Mouse (Mus musculus) limb, embryonic 11.5 days (tissue): ENCODE measurements around the gene A630023A22Rik. TPM values are rescaled to one million over a fixed set of nuclear protein-coding genes. Genes with fewer than 3 reads are reported as not detected.

Experiments used
- ATAC-seq: fragments of 200-750 bp; cut with Nextera tagmentation; 2 replicates; pipeline ENCODE4 v1.8.0; 2017; ENCODE audit warnings: low read depth; ENCODE audit not compliant: insufficient number of reproducible peaks, low FRiP score, low TSS enrichment
- DNase-seq: peaks from one replicate; pipeline ENCODE4 v3.0.0-alpha.2; 2015; ENCODE audit warnings: low spot score
- H3K27ac ChIP-seq: fragments of 300-500 bp; sonication (generic); replicated peaks from 2 replicates; pipeline ENCODE4 v1.5.1; 2014; ENCODE audit warnings: low read depth, mild to moderate bottlenecking, low read length
- H3K27me3 ChIP-seq: fragments of 300-500 bp; sonication (generic); 2 replicates; pipeline ENCODE4 v1.6.1; 2014; ENCODE audit warnings: mild to moderate bottlenecking, low read length, mixed read lengths; ENCODE audit not compliant: control insufficient read depth, insufficient read depth
- H3K36me3 ChIP-seq: fragments of 300-500 bp; sonication (generic); 2 replicates; pipeline ENCODE4 v1.6.1; 2014; ENCODE audit warnings: mild to moderate bottlenecking, low read length, moderate library complexity, mixed read lengths; ENCODE audit not compliant: control insufficient read depth, insufficient read depth
- H3K4me1 ChIP-seq: fragments of 300-500 bp; sonication (generic); 2 replicates; pipeline ENCODE4 v1.6.1; 2014; ENCODE audit warnings: low read length, mixed read lengths; ENCODE audit not compliant: control insufficient read depth, insufficient read depth
- H3K4me2 ChIP-seq: fragments of 300-500 bp; sonication (generic); 2 replicates; pipeline ENCODE4 v1.6.1; 2014; ENCODE audit warnings: low read depth, mild to moderate bottlenecking, moderate library complexity; ENCODE audit not compliant: severe bottlenecking
- H3K4me3 ChIP-seq: fragments of 300-500 bp; sonication (generic); 2 replicates; pipeline ENCODE4 v1.5.1; 2014; ENCODE audit warnings: low read depth, low read length
- H3K9ac ChIP-seq: fragments of 300-500 bp; sonication (generic); 2 replicates; pipeline ENCODE4 v1.6.1; 2014; ENCODE audit warnings: mild to moderate bottlenecking, low read length
- H3K9me3 ChIP-seq: fragments of 300-500 bp; sonication (generic); 2 replicates; pipeline ENCODE4 v1.6.1; 2016; ENCODE audit warnings: low read length; ENCODE audit not compliant: control insufficient read depth
- WGBS: fragments of 180-500 bp; shearing (Covaris S2); extraction: QIAGEN DNeasy Blood & Tissue Kit; methylation state at CpG from one replicate; pipeline ENCODE4 v1.1.7; 2014; 5-methylcytosine and 5-hydroxymethylcytosine counted together
- polyA plus RNA-seq: library from polyadenylated mRNA; unstranded; fragments of >200 nt; fragmentation: Nextera tagmentation; extraction: Ambion mirVana; gene quantifications from 2 replicates; pipeline ENCODE4 v1.2.1, GENCODE M21; 2014

Gene A630023A22Rik
- polyA plus RNA-seq, 1 experiment from 2014 or later, result not detected

DNA sequence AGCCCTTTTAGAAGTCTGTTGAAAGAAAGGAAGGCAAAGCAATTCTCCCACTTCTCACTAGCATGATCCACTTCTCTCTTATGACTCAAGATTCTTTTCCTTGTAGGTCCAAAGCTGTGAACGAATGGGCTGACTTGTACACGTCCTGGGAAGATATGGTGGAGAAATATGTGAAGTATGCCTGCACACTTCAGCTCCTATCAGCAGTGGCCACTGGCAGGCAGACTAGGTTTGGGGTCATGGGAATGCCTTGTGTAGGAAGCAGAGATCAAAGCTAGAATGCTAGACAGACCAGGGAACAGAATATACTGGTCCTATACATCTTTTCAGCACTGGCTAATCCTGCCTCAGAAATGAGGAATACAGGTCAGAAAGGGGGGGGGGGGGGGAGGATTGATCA, 75.8 kb downstream of the A630023A22Rik start:
- no peaks in the 10 kb centered on the region for H3K36me3 ChIP-seq
- no peaks in the 10 kb centered on the region for H3K4me1 ChIP-seq
- ATAC-seq, result no peak
- no peak overlapping the region for H3K27ac ChIP-seq
- H3K9me3 ChIP-seq, result no peaks in the 10 kb centered on the region
- no peak overlapping the region for H3K4me3 ChIP-seq
- H3K27me3 ChIP-seq, result no peaks in the 10 kb centered on the region
- no peak overlapping the region for H3K4me2 ChIP-seq
- WGBS, result 72% methylated on average over 2 of the region's 2 CpGs
- DNase-seq, result no peak
- H3K9ac ChIP-seq, result no peak overlapping the region

DNA sequence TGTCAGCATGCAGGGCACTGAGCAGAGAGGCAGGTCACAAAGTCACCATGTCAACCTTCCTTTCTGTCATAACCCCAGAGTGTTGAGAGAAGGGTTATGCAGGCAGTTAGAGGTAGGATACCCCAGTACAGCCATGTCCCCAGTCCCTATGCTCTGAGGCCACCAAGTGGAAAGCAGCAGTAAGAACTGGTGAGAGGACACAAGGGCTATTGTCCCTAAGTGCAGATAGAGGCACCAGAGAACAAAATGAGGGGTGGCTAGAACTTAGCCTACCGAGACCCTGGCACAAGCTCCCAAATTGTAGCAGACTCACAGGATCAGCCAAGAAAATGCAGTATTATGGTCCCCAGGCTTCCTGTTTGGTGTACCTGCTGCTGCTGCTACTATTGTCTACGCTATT, 85.6 kb downstream of the A630023A22Rik start:
- no peak overlapping the region for H3K4me2 ChIP-seq

DNA sequence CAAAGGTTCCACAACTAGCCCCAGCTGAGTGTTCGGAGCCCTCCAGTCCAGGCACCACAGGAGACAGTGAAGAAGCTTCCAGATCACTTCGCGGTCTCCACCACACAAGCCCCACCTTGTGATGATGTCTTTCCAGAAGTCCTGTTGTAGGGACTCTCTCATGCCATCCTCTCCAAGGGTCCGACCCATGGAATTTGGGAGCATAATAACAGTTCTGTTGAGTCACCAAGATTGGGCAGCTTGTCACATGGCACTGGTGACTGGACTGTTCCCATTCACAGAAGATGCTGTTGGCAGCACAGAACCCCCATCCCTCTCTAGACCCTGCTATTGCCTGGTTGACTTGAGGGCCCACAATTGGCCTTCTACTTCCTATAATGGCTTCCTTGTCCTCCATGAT, 86.2 kb downstream of the A630023A22Rik start, which contains the start of gene Gm5460:
Gm5460 (plus strand) TSS at position 378 of the 400 bp plus-strand sequence.
- H3K4me3 ChIP-seq, result no peak within 1 kb of the TSS
- no peak within 1 kb of the TSS for H3K4me2 ChIP-seq
- H3K4me1 ChIP-seq, result no peaks in the 10 kb centered on the region
- no peak within 1 kb of the TSS for H3K27ac ChIP-seq
- H3K9me3 ChIP-seq, result no peaks in the 10 kb centered on the region
- no peak within 1 kb of the TSS for H3K9ac ChIP-seq
- ATAC-seq (no peak), DNase-seq (no peak)
- H3K27me3 ChIP-seq, result no peaks in the 10 kb centered on the region
- no peaks in the 10 kb centered on the region for H3K36me3 ChIP-seq
- 92% methylated on average over 4 of the region's 4 CpGs for WGBS

More for the DNA sequence above, 85.6 kb downstream of the A630023A22Rik start:
- ATAC-seq (no peak), DNase-seq (no peak)
- Histone ChIP-seq H3K36me3 (no peaks in the 10 kb centered on the region), H3K9ac (no peak overlapping the region), H3K4me1 (no peaks in the 10 kb centered on the region), H3K27me3 (no peaks in the 10 kb centered on the region), H3K4me3 (no peak overlapping the region), H3K9me3 (no peaks in the 10 kb centered on the region), H3K27ac (no peak overlapping the region)
- WGBS, result 92% methylated on average over 2 of the region's 2 CpGs

DNA sequence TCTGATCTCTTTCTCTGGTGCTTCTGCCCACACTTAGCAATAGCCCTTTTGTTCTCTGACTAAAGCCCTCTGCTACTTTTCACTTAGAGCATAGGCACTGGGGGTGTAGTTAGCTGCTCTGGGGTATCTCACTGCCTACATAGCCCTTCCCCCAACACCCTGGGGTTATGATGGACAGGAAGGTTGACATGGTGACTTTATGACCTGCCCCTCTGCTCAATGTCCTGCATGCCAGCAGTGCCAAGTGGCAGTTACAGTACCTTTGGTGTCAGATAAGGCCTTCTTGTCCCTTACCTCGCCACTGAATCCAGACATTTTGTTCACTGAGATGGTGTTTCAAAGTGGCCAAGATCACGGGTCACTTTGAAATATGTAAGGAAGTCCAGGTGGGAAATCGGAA, 87.5 kb downstream of the A630023A22Rik start, which contains the start of gene Gm30083:
Gm30083 (minus strand) TSS at position 120 of the 400 bp plus-strand sequence.
- Histone ChIP-seq H3K9me3 (no peaks in the 10 kb centered on the region), H3K4me3 (no peak within 1 kb of the TSS), H3K27me3 (no peaks in the 10 kb centered on the region), H3K4me2 (no peak within 1 kb of the TSS), H3K9ac (no peak within 1 kb of the TSS), H3K4me1 (no peaks in the 10 kb centered on the region), H3K27ac (no peak within 1 kb of the TSS), H3K36me3 (no peaks in the 10 kb centered on the region)
- ATAC-seq (no peak), DNase-seq (no peak)
- WGBS, result 84% methylated on average over 3 of the region's 3 CpGs

DNA sequence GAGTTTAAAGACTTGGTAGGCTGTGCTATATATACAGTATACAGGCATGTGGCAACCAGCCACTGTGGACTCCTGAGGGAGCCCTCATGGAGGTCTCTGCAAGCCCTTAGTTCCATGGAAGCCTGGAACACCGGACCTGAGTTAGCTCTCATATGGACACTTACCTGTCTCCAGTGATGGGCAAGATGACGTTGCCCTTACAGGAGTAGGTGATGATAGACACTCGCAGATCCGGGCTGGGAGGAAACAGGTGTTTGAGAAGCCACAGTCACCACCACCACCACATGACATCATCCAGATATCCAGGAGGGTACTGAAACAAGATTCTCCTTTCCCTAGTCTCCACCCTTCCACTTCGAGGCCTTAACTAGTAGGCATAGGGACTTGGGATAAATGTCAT, 100.2 kb downstream of the A630023A22Rik start:
- ATAC-seq (no peak), DNase-seq (no peak)
- H3K27ac ChIP-seq, result no peak overlapping the region
- H3K4me3 ChIP-seq, result no peak overlapping the region
- H3K4me1 ChIP-seq, result no peaks in the 10 kb centered on the region
- H3K9me3 ChIP-seq, result no peaks in the 10 kb centered on the region
- H3K4me2 ChIP-seq, result no peak overlapping the region
- WGBS, result 89% methylated on average over 5 of the region's 5 CpGs
- no peak overlapping the region for H3K9ac ChIP-seq
- no peaks in the 10 kb centered on the region for H3K27me3 ChIP-seq
- no peaks in the 10 kb centered on the region for H3K36me3 ChIP-seq

DNA sequence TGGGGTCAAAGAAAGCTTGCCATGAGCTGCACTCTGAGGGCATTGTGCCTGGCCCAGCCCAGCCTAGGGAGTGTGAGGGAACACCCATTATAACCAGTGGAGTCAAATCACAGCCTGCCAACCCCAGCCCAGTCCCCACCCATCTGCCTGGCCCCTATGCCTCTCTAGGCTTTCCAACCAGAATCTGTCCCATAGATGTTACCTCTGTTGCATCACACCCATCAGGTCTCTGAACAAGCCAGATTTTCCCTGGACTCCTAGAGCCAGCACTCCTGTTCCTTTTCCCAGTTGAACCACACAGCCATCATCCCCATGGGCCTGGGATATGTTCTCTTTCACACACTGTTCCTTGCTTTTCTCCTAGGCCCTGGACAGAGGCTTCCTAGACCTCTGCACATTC, 101.1 kb downstream of the A630023A22Rik start:
- H3K4me1 ChIP-seq, result no peaks in the 10 kb centered on the region
- DNase-seq (no peak), ATAC-seq (no peak)
- no peak overlapping the region for H3K4me2 ChIP-seq
- H3K9me3 ChIP-seq, result no peaks in the 10 kb centered on the region
- H3K4me3 ChIP-seq, result no peak overlapping the region
- H3K27ac ChIP-seq, result no peak overlapping the region
- no peaks in the 10 kb centered on the region for H3K27me3 ChIP-seq
- no peak overlapping the region for H3K9ac ChIP-seq
- no peaks in the 10 kb centered on the region for H3K36me3 ChIP-seq

Other genes starting within 250 kb of the A630023A22Rik start
- 4.9 and 5.3 TPM in 2 replicates for gene Gdf10, start 179.2 kb downstream of the A630023A22Rik start, polyA plus RNA-seq
- gene Gdf2, start 161.7 kb downstream of the A630023A22Rik start, polyA plus RNA-seq, result 0.04 TPM in 1 of 2 replicates, not detected in the other
- gene Rbp3, start 148.8 kb downstream of the A630023A22Rik start, polyA plus RNA-seq, result not detected in 2 replicates
- 0.08 and 0.09 TPM in 2 replicates for gene Zfp488, start 124.0 kb downstream of the A630023A22Rik start, polyA plus RNA-seq
- not detected in 2 replicates for gene Gm30083, start 87.6 kb downstream of the A630023A22Rik start, polyA plus RNA-seq
- not detected in 2 replicates for gene Gm5460, start 86.0 kb downstream of the A630023A22Rik start, polyA plus RNA-seq
- not detected in 2 replicates for gene Antxrl, start 50.0 kb downstream of the A630023A22Rik start, polyA plus RNA-seq
- 1.5 and 2.4 TPM in 2 replicates for gene Anxa8, start 16.8 kb downstream of the A630023A22Rik start, polyA plus RNA-seq
- not detected in 2 replicates for gene Npy4r, start 49.7 kb upstream of the A630023A22Rik start, polyA plus RNA-seq
- gene Gprin2, start 98.9 kb upstream of the A630023A22Rik start, polyA plus RNA-seq, result 0.41 and 0.44 TPM in 2 replicates
- gene Syt15, start 116.8 kb upstream of the A630023A22Rik start, polyA plus RNA-seq, result 0.13 and 0.14 TPM in 2 replicates
- gene Shld2, start 207.7 kb upstream of the A630023A22Rik start, polyA plus RNA-seq, result 11.7 and 12.7 TPM in 2 replicates
- 76.3 and 83.7 TPM in 2 replicates for gene Glud1, start 208.0 kb upstream of the A630023A22Rik start, polyA plus RNA-seq